Mouse (Mus musculus) liver, adult 2 months (tissue): ENCODE measurements around the gene Jakmip3.

ENCODE experiments used
- CTCF ChIP-seq: fragments of 200-500 bp; IDR thresholded peaks from 2 replicates; pipeline ENCODE4 v1.5.1; 2011; ENCODE audit warnings: low read depth, low read length, control low read depth
- POLR2A ChIP-seq: fragments of 200-500 bp; IDR thresholded peaks from 2 replicates; pipeline ENCODE4 v1.6.1; 2011; ENCODE audit warnings: low read length, control low read depth; ENCODE audit not compliant: insufficient read depth; ENCODE audit errors: extremely low read depth

GRCm38 (mm10) chr7:139105076-139105475 is 164.5 kb downstream of the Jakmip3 start:
- TF ChIP-seq POLR2A (no peak), CTCF (no peak)
